Mouse (Mus musculus) brain, embryonic 14.5 days (tissue): ENCODE data around the gene Cdc37.

Experiments used
- CTCF ChIP-seq: fragments of 200-500 bp; IDR thresholded peaks from 2 replicates; pipeline ENCODE4 v1.5.1; 2012; ENCODE audit warnings: inconsistent platforms, mild to moderate bottlenecking, moderate library complexity, borderline replicate concordance; ENCODE audit not compliant: insufficient read depth, insufficient read length; ENCODE audit errors: extremely low read depth
- POLR2A ChIP-seq: fragments of 200-500 bp; IDR thresholded peaks from 2 replicates; pipeline ENCODE4 v1.6.1; 2012; ENCODE audit warnings: mild to moderate bottlenecking, inconsistent platforms, borderline replicate concordance; ENCODE audit not compliant: poor library complexity, insufficient read depth, insufficient read length, severe bottlenecking; ENCODE audit errors: extremely low read depth

DNA sequence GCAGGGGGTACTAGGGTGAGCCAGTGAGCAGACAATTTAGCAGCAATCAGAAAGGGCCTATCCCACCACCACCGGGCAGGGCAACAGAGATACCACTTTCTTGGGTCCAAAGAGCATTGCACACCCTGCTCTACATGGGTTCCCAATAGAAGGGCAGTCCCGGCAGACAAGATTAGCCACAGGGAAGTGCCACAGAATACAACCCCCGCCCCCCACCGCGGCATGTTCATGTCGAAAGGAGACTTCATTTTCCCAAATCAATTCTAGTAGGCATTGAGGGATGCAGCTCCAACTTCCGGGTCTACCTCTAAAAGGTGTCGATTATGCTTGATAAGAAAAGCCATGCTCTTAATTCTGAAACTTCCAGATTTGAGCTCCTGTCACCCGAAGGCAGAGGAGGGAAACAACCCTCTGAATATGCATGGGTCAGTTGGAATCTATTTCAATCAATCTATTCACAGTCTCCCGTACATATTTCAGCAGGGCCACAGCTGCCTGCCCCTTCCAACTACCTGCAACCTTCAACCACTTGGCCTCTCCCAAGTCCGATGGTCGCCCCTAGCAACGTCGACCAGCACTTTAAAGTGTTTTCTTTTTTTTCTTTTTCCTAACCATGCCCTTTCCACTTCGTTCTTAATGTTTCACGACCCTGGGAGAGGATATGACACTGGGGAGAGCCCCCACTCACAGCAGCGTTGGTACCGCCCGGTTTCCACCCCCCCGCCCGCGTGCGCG, 58.6 kb downstream of the Cdc37 start:
- TF ChIP-seq POLR2A, result no peak
- TF ChIP-seq CTCF, result no peak
